Mouse (Mus musculus) liver, postnatal 0 days (tissue): Measurements from ENCODE around the gene Mcm3. TPM values are rescaled to one million over a fixed set of nuclear protein-coding genes. Genes with fewer than 3 reads are reported as not detected.

ENCODE experiments used
- ATAC-seq: fragments of 200-750 bp; cut with Nextera tagmentation; 2 replicates; pipeline ENCODE4 v1.8.0; 2017; ENCODE audit warnings: mild to moderate bottlenecking, moderate library complexity
- DNase-seq: peaks from one replicate; pipeline ENCODE4 v3.0.0-alpha.2; 2016
- H3K27ac ChIP-seq: fragments of 300-500 bp; sonication (generic); 2 replicates; pipeline ENCODE4 v1.5.1; 2014; ENCODE audit warnings: antibody characterized with exemption, moderate library complexity, mild to moderate bottlenecking, low read depth
- H3K27me3 ChIP-seq: fragments of 300-500 bp; sonication (generic); 2 replicates; pipeline ENCODE4 v1.6.1; 2014; ENCODE audit warnings: low read length, control low read depth, mixed read lengths; ENCODE audit not compliant: insufficient read depth
- H3K36me3 ChIP-seq: fragments of 300-500 bp; sonication (generic); replicated peaks from 2 replicates; pipeline ENCODE4 v1.6.1; 2014; ENCODE audit warnings: mild to moderate bottlenecking, control low read depth, low read length, moderate library complexity, mixed read lengths; ENCODE audit not compliant: insufficient read depth
- H3K4me1 ChIP-seq: fragments of 300-500 bp; sonication (generic); 2 replicates; pipeline ENCODE4 v1.6.1; 2014; ENCODE audit warnings: antibody characterized with exemption, mild to moderate bottlenecking, control low read depth; ENCODE audit not compliant: insufficient read depth
- H3K4me2 ChIP-seq: fragments of 300-500 bp; sonication (generic); 2 replicates; pipeline ENCODE4 v1.6.1; 2014; ENCODE audit warnings: low read depth, mild to moderate bottlenecking, low read length, moderate library complexity, mixed read lengths
- H3K4me3 ChIP-seq: fragments of 300-500 bp; sonication (generic); 2 replicates; pipeline ENCODE4 v1.5.1; 2014; ENCODE audit warnings: low read depth, low read length
- H3K9ac ChIP-seq: fragments of 300-500 bp; sonication (generic); replicated peaks from 2 replicates; pipeline ENCODE4 v1.6.1; 2014; ENCODE audit warnings: mild to moderate bottlenecking, moderate library complexity
- H3K9me3 ChIP-seq: fragments of 300-500 bp; sonication (generic); 2 replicates; pipeline ENCODE4 v1.6.1; 2016; ENCODE audit warnings: mild to moderate bottlenecking, control low read depth, low read length, mixed read lengths
- CTCF ChIP-seq: sonication (generic); IDR thresholded peaks from 2 replicates; pipeline ENCODE4 v1.5.1; 2016; ENCODE audit warnings: antibody characterized with exemption, low read depth
- EP300 ChIP-seq: IDR thresholded peaks from 2 replicates; pipeline ENCODE4 v1.6.1; 2016; ENCODE audit warnings: antibody characterized with exemption, low read depth, mild to moderate bottlenecking
- WGBS: fragments of 180-500 bp; shearing (Covaris S2); extraction: QIAGEN DNeasy Blood & Tissue Kit; methylation state at CpG from one replicate; pipeline ENCODE4 v1.1.7; 2014; ENCODE audit not compliant: insufficient replicate concordance; 5-methylcytosine and 5-hydroxymethylcytosine counted together
- polyA plus RNA-seq: library from polyadenylated mRNA; unstranded; fragments of >200 nt; fragmentation: Nextera tagmentation; extraction: Ambion mirVana; gene quantifications from 2 replicates; pipeline ENCODE4 v1.2.1, GENCODE M21; 2015

Gene Mcm3
- polyA plus RNA-seq, 1 experiment from 2014 or later, result 55.3 TPM

- 89% methylated on average over 8 of the region's 8 CpGs for WGBS
- Histone ChIP-seq H3K9ac (no peak overlapping the region), H3K9me3 (no peaks in the 10 kb centered on the region), H3K4me2 (no peak overlapping the region), H3K4me3 (no peak overlapping the region), H3K27me3 (no peaks in the 10 kb centered on the region), H3K36me3 (peaks cover 77% of the 10 kb centered on the region), H3K27ac (no peak overlapping the region), H3K4me1 (peaks cover 3% of the 10 kb centered on the region; the same call in 1 of the 2 replicates)
- TF ChIP-seq CTCF (no peak), EP300 (no peak)
- no peak for DNase-seq
- no peak for ATAC-seq
Observed at GRCm38 (mm10) chr1:20814521-20814920, 5.6 kb downstream of the Mcm3 start.

DNA sequence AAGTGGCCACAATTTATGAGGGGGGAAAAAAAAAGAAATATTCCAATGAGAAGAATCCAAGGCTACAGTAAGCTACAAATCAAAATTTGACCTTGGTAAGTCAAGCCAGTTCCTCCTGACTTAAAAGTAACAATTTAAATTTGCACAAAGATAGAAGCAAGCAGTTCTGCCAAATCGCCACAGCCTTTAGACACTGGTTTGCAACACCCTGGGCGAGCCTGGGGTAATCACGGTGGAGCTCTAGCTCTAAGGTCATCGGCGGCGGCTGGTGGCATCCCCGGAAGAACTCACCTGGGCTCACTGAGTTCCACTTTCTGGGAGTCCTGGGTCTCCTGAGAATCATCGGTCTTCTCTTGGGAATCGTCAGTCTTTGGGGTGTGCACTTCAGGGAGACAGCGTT lies 15.6 kb downstream of the Mcm3 start:
- ATAC-seq, result no peak
- Histone ChIP-seq H3K27ac (no peak overlapping the region), H3K4me1 (no peaks in the 10 kb centered on the region), H3K9me3 (no peaks in the 10 kb centered on the region), H3K27me3 (no peaks in the 10 kb centered on the region), H3K9ac (no peak overlapping the region), H3K4me3 (no peak overlapping the region), H3K36me3 (peaks cover 89% of the 10 kb centered on the region), H3K4me2 (no peak overlapping the region)
- no peak for DNase-seq
- TF ChIP-seq CTCF (no peak), EP300 (no peak)
- 89% methylated on average over 10 of the region's 10 CpGs for WGBS

DNA sequence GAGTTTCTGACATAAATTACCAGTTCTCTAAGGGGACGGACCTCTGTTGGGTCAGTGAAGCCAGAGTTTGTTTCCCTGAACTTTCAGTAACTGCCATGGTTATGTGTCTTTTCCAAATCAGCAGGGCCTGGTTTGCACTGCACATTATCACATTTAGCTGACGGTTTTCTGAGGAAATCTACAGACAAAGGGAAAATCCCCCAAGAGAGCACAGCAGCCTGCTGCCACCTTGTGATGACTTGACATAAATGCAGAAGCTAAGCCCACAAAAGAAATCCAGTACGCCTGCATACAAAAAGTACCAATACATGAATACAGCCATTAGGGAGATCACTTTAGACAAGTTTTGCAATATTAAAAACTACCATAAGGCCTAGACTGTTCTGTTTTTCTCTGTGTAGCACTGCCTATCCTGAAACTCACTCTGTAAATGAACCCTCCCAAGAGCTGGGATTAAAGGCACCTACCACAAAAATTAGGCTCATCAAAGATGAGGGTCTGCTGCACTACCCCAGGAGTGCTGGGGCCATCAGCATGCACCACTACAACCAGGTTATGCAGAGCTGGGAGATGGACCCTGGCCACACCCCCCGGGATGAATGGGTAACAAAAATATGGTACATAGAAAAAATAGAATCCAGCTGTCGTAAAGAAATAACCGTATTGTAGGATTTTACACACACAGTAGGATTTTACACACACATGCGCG lies 18.3 kb downstream of the Mcm3 start:
- ATAC-seq (no peak), DNase-seq (no peak)
- Histone ChIP-seq H3K4me1 (no peaks in the 10 kb centered on the region), H3K27me3 (no peaks in the 10 kb centered on the region), H3K9ac (no peak overlapping the region), H3K4me2 (no peak overlapping the region), H3K4me3 (no peak overlapping the region), H3K36me3 (peaks cover 63% of the 10 kb centered on the region), H3K27ac (no peak overlapping the region), H3K9me3 (no peaks in the 10 kb centered on the region)
- TF ChIP-seq CTCF (peak; percentile 60), EP300 (no peak)
- WGBS, result 88% methylated on average over 8 of the region's 8 CpGs

GRCm38 (mm10) chr1:20801275-20801674 lies 18.8 kb downstream of the Mcm3 start:
- WGBS, result 96% methylated on average over 2 of the region's 2 CpGs
- TF ChIP-seq CTCF, result no peak
- TF ChIP-seq EP300, result no peak
- Histone ChIP-seq H3K36me3 (peaks cover 57% of the 10 kb centered on the region), H3K27ac (no peak overlapping the region), H3K4me1 (no peaks in the 10 kb centered on the region), H3K9ac (no peak overlapping the region), H3K27me3 (no peaks in the 10 kb centered on the region), H3K4me2 (no peak overlapping the region), H3K4me3 (no peak overlapping the region), H3K9me3 (no peaks in the 10 kb centered on the region)
- DNase-seq (no peak), ATAC-seq (no peak)

GRCm38 (mm10) chr1:20795178-20795577 lies 24.9 kb downstream of the Mcm3 start:
- no peak for DNase-seq
- ATAC-seq, result no peak
- WGBS, result 64% methylated on average over 5 of the region's 5 CpGs

GRCm38 (mm10) chr1:20794760-20795159 lies 25.4 kb downstream of the Mcm3 start:
- H3K27ac ChIP-seq, result no peak overlapping the region
- no peaks in the 10 kb centered on the region for H3K4me1 ChIP-seq
- DNase-seq (no peak), ATAC-seq (peak; percentile 25; the same call in 1 of the 2 replicates)
- TF ChIP-seq EP300 (no peak), CTCF (no peak)
- no peaks in the 10 kb centered on the region for H3K27me3 ChIP-seq
- H3K36me3 ChIP-seq, result no peaks in the 10 kb centered on the region
- WGBS, result 83% methylated on average over 4 of the region's 4 CpGs
- no peaks in the 10 kb centered on the region for H3K9me3 ChIP-seq
- H3K9ac ChIP-seq, result no peak overlapping the region
- H3K4me3 ChIP-seq, result no peak overlapping the region
- H3K4me2 ChIP-seq, result no peak overlapping the region

More at GRCm38 (mm10) chr1:20795178-20795577, 24.9 kb downstream of the Mcm3 start:
- Histone ChIP-seq H3K4me3 (no peak overlapping the region), H3K27ac (no peak overlapping the region), H3K4me2 (no peak overlapping the region), H3K27me3 (no peaks in the 10 kb centered on the region), H3K4me1 (no peaks in the 10 kb centered on the region), H3K36me3 (peaks cover 3% of the 10 kb centered on the region; the same call in 1 of the 2 replicates), H3K9ac (no peak overlapping the region), H3K9me3 (no peaks in the 10 kb centered on the region)
- TF ChIP-seq CTCF (no peak), EP300 (0 out of 2 replicates have a peak, but pooled peaks have one; percentile 22)
